Mouse (Mus musculus) brain, embryonic 14.5 days (tissue): ENCODE results near the gene Foxk1. TPM values are rescaled to one million over a fixed set of nuclear protein-coding genes. Genes with fewer than 3 reads are reported as not detected.
A peak's percentile ranks its signal among the peaks of the same experiment; 100 is the strongest.

Experiments used
- DNase-seq: peaks from one replicate; pipeline ENCODE4 v3.0.0-alpha.2; 2011; ENCODE audit warnings: low read depth
- CTCF ChIP-seq: fragments of 200-500 bp; IDR thresholded peaks from 2 replicates; pipeline ENCODE4 v1.5.1; 2012; ENCODE audit warnings: inconsistent platforms, mild to moderate bottlenecking, moderate library complexity, borderline replicate concordance; ENCODE audit not compliant: insufficient read depth, insufficient read length; ENCODE audit errors: extremely low read depth
- POLR2A ChIP-seq: fragments of 200-500 bp; IDR thresholded peaks from 2 replicates; pipeline ENCODE4 v1.6.1; 2012; ENCODE audit warnings: mild to moderate bottlenecking, inconsistent platforms, borderline replicate concordance; ENCODE audit not compliant: poor library complexity, insufficient read depth, insufficient read length, severe bottlenecking; ENCODE audit errors: extremely low read depth
- polyA plus RNA-seq: library from polyadenylated mRNA; depleted of rRNA; stranded (reverse); fragments of >200 nt; gene quantifications from 2 replicates; pipeline ENCODE4 v1.2.3, GENCODE M21; 2012

Gene Foxk1
- polyA plus RNA-seq, 1 experiment: 22.1 TPM

DNA sequence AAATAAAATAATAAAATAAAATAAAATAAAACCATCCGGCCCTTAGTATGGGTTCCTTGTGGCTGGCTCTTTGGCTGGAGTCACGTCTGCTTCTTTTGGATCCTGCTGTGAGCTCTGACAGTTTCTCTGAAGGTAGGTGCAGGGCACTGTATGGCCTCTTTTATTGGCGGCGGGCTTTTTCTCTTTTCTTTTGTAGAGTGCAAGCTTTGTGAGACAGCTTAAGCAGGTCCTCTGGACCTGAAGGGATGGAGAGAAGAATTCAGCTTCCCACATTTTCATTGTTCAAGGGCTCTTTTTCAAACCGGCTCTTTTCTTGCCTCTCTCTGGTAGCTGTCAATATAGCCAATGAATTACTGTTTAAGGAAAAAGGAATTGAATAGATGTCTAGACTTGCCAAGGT lies 5.4 kb upstream of the Foxk1 start:
- DNase-seq: peak; percentile 68
- TF ChIP-seq POLR2A: no peak
- TF ChIP-seq CTCF: no peak

- no peak for TF ChIP-seq CTCF
- TF ChIP-seq POLR2A: no peak
Observed at GRCm38 (mm10) chr5:142400181-142400883, 965 bp upstream of the Foxk1 start.

GRCm38 (mm10) chr5:142401641-142402625 lies 636 bp downstream of the Foxk1 start:
- TF ChIP-seq POLR2A: no peak
- no peak for TF ChIP-seq CTCF
- DNase-seq: peak; percentile 66

More at GRCm38 (mm10) chr5:142400181-142400883, 965 bp upstream of the Foxk1 start:
- DNase-seq: peak; percentile 55

DNA sequence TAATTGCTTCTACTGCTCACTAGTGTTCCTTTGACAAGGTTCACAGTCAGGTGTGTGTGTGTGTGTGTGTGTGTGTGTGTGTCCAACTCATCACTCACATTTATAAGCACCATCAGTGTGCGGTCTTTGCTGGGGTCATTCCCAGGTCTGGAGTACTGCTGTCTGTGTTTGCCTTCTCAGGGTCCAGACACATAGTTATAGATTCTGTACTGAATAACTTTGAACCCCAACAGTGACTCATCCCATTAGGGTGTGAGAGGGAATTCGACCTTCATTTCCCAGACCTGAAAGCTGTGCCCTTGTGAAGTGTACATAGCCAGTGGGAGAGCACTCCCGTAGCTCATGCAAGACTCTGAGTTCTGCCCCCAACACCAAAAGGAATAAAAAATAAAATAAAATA lies 2.4 kb downstream of the Foxk1 start:
- TF ChIP-seq CTCF (no peak), POLR2A (no peak)
- no peak for DNase-seq

DNA sequence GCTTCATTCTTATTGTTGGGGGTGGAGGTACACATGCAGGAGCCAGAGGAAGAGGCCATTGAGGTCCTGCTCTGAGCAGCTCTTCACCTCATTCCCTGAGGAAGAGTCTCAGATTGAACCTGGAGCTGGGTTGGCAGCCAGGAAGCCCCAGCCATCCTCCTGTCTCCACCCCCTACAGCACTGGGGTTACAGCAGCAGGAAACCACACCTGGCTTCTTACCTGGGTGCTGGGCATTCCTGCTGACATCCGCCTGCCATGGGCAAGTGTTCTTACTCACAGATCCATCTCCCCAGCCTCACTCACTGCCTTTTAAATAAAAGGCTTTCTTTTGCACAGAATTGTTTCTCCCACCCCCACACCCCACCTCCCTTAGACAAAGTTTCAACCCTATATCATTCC lies 3.0 kb downstream of the Foxk1 start:
- TF ChIP-seq CTCF (no peak), POLR2A (no peak)
- DNase-seq: no peak

- TF ChIP-seq CTCF (no peak), POLR2A (no peak)
- DNase-seq: no peak
Observed at GRCm38 (mm10) chr5:142405426-142405825, 4.1 kb downstream of the Foxk1 start.

- no peak for TF ChIP-seq CTCF
- no peak for TF ChIP-seq POLR2A
Observed at GRCm38 (mm10) chr5:142406401-142406800, 5.1 kb downstream of the Foxk1 start.

DNA sequence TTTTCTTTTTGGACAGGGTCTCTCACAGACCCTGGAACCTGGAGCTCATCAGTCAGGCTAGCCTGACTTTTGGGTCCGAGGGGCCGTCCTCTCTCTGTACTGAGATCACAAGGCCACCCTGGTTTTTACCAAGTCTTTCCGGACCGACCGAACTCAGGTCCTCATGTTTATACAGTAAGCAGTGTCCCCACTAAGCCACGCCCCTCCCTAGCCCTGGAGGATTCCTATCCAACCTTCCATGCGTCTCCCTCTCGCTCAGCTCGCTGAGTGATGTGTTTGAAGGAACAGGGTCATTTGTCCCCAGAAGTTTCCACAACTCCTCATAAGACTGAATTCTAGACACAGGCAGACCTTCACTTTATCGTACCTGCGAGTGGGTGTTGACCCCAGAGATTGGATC lies 5.6 kb downstream of the Foxk1 start:
- TF ChIP-seq CTCF (no peak), POLR2A (no peak)

More at GRCm38 (mm10) chr5:142406401-142406800, 5.1 kb downstream of the Foxk1 start:
- DNase-seq: no peak

DNA sequence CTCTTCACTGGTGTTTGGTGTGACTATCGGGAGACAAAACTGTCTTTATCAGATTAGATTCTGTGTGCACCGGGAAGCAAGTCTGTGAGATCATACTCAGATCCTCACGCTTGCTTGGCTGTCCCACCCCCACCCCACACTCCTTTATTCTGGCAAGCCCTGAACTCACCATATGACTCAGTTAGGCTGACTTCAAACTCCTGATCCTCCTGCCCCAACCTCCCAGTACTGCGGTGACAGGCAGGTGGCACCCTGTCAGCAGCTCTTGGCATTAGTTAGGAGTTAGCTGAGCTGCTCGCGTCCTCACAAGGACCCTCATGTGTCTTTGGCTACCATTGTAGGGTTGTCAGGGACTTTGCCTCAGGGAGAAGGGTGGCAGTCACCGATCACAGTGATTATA lies 6.1 kb downstream of the Foxk1 start:
- DNase-seq: peak; percentile 60
- TF ChIP-seq CTCF (no peak), POLR2A (no peak)

More for the DNA sequence above, 5.6 kb downstream of the Foxk1 start:
- DNase-seq: no peak

- DNase-seq: peak; percentile 61
- TF ChIP-seq CTCF (no peak), POLR2A (no peak)
Observed at GRCm38 (mm10) chr5:142409169-142409568, 7.9 kb downstream of the Foxk1 start.

DNA sequence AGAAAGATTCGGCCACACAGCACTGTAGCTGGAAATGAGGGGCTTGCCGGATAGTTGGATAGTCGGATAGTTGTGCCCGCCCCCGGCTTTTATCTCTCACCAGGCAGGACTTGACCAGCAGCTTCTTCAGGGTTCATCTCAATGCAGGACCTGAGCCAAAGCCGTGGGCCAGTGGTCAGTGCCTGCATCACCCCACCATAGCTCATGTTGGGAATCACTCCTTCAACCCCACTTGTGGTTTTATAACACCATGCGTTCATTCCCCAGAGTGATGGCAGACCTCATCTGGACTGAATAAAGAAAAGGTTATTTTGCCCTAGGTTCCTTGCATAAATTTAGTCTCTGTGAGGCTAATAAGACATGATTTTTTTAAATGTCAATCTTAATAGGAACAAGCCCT lies 9.1 kb downstream of the Foxk1 start:
- TF ChIP-seq POLR2A: no peak
- no peak for TF ChIP-seq CTCF
- DNase-seq: no peak
